In genomic region chr7:25794775-25795174, GRCm38 (mm10) we compare ENCODE assay signal across 15 mouse cellular contexts. TPM values are rescaled to one million over a fixed set of nuclear protein-coding genes. Genes with fewer than 3 reads are reported as not detected.
"Had no signal": no experiment of that assay in that cellular context is flagged by ENCODE, and none has a peak within 500 bp of the region (broad histone marks: within the 10 kb centered on the region; RNA-seq: fewer than 3 reads in every experiment).

No protein-coding gene starts in this region.

- H3K4me1 ChIP-seq: midbrain, embryonic 12.5 days; midbrain, embryonic 15.5 days; neural tube, embryonic 12.5 days had no signal

- H3K9ac ChIP-seq: lung, embryonic 14.5 days; midbrain, embryonic 12.5 days; midbrain, embryonic 15.5 days; neural tube, embryonic 12.5 days; stomach, embryonic 15.5 days had no signal

- ATAC-seq: midbrain, embryonic 15.5 days had no signal

- H3K4me3 ChIP-seq: megakaryocyte, embryonic 14.5 days; midbrain, embryonic 12.5 days; midbrain, embryonic 15.5 days; neural tube, embryonic 12.5 days; stomach, embryonic 15.5 days had no signal

- H3K36me3 ChIP-seq: midbrain, embryonic 12.5 days; midbrain, embryonic 15.5 days; neural tube, embryonic 12.5 days; stomach, embryonic 15.5 days had no signal

- DNase-seq: lung, adult 18-20 months; lung, embryonic 14.5 days; lung, postnatal 10 days; lung, postnatal 4 days; right cerebral cortex, postnatal 14 days; thymus, adult 2 months; thymus, postnatal 25 days; thymus, postnatal 4 days had no signal

- H3K27ac ChIP-seq: midbrain, embryonic 12.5 days; midbrain, embryonic 15.5 days; neural tube, embryonic 12.5 days; stomach, embryonic 15.5 days; stomach, postnatal 0 days had no signal

- H3K27me3 ChIP-seq: midbrain, embryonic 12.5 days; midbrain, embryonic 15.5 days; neural tube, embryonic 12.5 days; stomach, embryonic 15.5 days had no signal

- H3K9me3 ChIP-seq: midbrain, embryonic 15.5 days; neural tube, embryonic 12.5 days; stomach, embryonic 15.5 days had no signal

- H3K4me2 ChIP-seq: lung, embryonic 14.5 days; midbrain, embryonic 12.5 days; midbrain, embryonic 15.5 days; neural tube, embryonic 12.5 days; stomach, embryonic 15.5 days had no signal

RNA-seq across cellular contexts. Expression of gene Cyp2s1, which starts 21.9 kb away (rescaled TPM):
- total RNA-seq: monocyte, adult 5-6 weeks had no signal
